Mouse (Mus musculus): ENCODE data around the gene Ppp1r9a. TPM values are rescaled to one million over a fixed set of nuclear protein-coding genes. Genes with fewer than 3 reads are reported as not detected.
A peak's percentile ranks its signal among the peaks of the same experiment; 100 is the strongest.

Ppp1r9a gene
- total RNA-seq, 2 experiments from 2014 or later: 10.6 to 11.2 TPM

DNA sequence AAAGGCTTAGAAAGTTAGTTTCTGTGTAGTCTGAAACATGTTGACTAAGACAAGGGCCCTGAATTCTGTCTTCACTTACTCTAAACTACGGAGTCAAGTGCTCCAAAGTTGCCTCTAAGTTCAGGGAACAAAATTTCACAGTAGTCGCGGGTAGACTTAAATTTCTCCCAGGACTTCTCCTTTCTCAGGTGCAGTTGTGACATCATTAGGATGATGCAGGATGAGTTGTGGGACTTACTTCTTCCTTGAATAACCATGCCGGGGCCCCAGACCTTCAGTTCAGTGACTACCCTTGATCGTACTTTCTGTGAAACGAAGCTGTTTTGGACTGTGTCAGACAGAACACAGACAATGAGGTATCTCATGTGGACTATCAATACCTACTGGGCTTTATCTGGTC lies 94.9 kb downstream of the Ppp1r9a start:
- no peak for ATAC-seq (replicated peaks; ENCODE audit: low FRiP score, low TSS enrichment, poor library complexity, severe bottlenecking)

DNA sequence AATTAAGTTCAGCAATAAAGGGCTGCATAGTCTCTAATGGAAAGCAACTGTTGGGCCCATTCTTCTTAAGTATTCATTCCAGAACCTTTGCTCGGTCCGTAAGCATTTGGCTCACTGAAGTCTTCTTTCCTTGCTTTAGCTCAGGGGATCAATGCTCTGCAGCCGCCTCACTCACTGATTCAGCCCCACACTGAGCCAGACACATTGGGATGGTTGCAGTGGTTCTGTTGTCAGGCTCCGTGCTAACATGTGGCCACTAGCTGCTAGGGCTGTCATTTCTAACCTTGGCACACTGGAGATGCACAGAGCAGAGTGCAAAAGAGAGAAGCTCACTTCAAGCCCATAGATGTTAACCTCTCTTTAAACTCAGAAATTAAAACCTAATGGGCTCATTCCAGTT lies 96.2 kb downstream of the Ppp1r9a start:
- ATAC-seq (replicated peaks; ENCODE audit: low FRiP score, low TSS enrichment, poor library complexity, severe bottlenecking): no peak

DNA sequence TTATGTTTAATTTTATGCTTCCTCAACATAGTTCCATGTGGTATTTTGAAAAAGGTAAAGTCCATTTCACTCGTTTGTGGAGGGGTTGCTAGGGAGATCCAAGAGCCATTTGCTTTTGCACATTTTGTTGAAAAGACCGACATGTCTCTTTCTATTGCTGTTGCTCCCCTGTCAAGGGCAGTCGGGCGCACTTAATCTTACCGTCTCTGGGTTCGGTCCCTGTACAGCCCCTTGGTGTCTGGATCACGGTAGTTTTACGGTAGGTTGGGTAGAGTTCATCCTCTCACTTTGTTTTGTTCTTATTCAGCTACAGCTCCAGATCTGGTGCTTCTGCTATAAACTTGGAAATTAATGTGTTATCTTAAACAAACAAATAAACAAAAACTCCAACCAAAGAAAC lies 98.1 kb downstream of the Ppp1r9a start:
- ATAC-seq (replicated peaks; ENCODE audit: low FRiP score, low TSS enrichment, poor library complexity, severe bottlenecking): no peak

DNA sequence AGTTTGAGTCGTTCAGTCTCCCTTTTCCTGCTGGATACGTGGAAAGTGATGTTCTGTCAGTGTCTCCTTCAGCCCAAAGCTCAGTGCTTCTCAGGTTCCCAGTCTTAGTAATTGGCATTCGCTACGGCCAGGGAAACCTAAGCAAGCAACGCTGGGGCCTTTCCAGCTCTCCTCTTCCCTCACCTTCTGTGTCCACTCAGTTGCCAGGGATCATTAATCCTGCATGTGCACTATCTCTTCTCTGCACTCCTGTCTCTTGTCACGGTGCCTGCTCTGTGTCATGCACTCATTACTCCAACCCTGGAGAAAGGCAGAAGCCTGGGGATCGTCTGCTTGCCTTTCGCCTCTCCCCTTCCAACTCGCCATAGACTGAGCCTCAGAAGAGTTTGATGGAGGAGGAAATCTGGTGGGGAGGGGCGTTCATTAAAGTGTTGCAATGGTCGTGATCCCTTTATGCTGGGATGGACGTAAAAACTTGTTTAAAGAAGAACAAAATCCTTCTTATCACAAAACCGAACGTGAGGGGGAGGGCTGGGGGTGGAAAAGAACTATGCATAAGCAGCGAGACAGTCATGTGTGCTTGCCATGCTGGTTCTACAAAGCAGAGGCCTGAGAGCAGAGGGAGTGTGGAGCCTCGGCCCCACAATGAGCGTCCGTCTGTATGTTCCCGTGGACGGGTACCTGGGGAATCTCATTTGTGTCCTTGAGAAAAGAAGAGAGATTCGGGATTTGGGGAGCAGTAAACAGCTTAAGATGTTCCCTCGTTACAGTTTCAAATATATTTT lies 103.0 kb downstream of the Ppp1r9a start:
- ATAC-seq (replicated peaks; ENCODE audit: low FRiP score, low TSS enrichment, poor library complexity, severe bottlenecking): no peak

- ATAC-seq (replicated peaks; ENCODE audit: low FRiP score, low TSS enrichment, poor library complexity, severe bottlenecking): no peak
These were observed 103.7 kb downstream of the Ppp1r9a start for GRCm38 (mm10) chr6:5006283-5006946.

DNA sequence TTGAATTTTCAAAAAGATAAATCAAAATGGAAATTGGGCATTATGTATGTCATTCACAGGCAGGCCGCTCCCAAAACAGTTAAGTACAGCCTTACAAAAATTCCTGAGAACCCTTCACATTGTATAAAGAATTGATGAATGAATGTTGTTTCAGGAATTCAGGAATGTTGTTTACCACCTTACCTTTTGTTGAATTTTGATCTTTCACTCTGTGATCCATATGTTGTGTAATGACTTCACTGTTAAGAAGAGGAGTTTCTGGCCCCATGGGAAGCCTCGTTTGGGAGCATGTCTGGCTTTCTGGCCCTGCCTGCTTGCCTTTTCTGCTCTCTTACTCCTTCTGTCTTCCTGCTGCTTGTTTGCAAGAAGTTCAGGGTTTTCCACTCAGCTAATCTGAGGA lies 105.4 kb downstream of the Ppp1r9a start:
- no peak for ATAC-seq (replicated peaks; ENCODE audit: low FRiP score, low TSS enrichment, poor library complexity, severe bottlenecking)

DNA sequence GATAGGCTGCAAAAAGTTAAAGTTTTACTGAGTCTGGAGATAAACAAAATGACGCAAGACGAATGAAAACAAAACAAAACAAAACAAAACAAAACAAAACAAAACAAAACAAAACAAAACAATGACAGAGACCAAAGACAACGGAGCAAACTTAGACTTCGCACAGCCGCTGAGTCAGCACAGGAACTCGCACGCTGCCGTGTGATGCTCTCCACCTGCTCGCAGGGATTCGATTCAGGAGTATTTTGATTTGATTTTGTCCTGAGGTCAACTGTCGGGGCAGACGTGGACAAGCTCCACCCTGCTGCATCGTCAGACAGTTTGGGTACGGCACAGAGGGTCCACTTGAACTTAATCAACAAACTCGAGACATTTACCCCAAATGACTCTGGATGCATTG lies 105.9 kb downstream of the Ppp1r9a start:
- no peak for ATAC-seq (replicated peaks; ENCODE audit: low FRiP score, low TSS enrichment, poor library complexity, severe bottlenecking)

DNA sequence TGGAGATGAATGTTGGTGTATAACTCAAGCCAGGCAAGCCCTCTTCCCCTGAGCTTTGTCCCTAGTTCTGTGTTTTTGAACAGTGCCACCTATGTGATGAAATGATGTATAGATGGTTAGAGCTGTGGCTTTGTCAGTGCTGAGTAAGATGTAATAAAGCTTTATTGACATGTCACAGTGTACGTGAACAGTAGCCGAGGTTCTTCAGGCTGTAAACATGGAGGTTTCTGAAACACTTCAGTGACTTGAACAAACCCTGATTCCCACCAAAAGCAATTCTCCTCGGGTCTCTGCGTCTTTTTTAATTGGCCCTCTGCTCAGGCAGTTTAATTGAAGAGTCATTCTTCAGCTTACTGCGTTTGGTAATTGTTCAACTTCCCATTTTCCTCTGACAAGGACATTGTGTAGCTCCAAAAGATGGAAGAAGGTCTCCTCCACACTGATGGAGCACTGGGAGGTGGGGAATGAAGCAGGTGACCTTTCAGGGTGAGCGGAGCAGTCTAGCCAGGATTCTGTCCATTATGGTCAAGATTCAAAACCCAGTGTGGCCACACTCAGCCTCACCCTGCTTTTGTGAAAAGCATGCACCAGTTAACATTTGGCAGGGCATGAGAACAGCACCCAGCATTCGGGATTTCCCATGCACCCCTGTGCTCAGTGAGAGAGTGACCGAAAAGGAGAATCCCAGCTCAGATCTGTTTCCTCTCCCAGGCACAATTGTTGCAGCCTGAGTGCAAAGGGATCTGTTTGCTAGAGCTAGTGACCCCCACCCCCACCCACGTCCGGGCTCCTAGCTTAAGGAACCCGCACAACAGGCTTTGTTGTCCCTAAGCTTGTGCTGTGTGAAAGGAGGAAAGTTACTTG lies 108.1 kb downstream of the Ppp1r9a start:
- ATAC-seq (replicated peaks; ENCODE audit: low FRiP score, low TSS enrichment, poor library complexity, severe bottlenecking): no peak

GRCm38 (mm10) chr6:5012794-5013193 lies 110.1 kb downstream of the Ppp1r9a start:
- ATAC-seq (replicated peaks; ENCODE audit: low FRiP score, low TSS enrichment, poor library complexity, severe bottlenecking): no peak

GRCm38 (mm10) chr6:5014567-5014966 lies 111.8 kb downstream of the Ppp1r9a start:
- no peak for ATAC-seq (replicated peaks; ENCODE audit: low FRiP score, low TSS enrichment, poor library complexity, severe bottlenecking)

GRCm38 (mm10) chr6:5015173-5015572 lies 112.5 kb downstream of the Ppp1r9a start:
- ATAC-seq (replicated peaks; ENCODE audit: low FRiP score, low TSS enrichment, poor library complexity, severe bottlenecking): no peak

DNA sequence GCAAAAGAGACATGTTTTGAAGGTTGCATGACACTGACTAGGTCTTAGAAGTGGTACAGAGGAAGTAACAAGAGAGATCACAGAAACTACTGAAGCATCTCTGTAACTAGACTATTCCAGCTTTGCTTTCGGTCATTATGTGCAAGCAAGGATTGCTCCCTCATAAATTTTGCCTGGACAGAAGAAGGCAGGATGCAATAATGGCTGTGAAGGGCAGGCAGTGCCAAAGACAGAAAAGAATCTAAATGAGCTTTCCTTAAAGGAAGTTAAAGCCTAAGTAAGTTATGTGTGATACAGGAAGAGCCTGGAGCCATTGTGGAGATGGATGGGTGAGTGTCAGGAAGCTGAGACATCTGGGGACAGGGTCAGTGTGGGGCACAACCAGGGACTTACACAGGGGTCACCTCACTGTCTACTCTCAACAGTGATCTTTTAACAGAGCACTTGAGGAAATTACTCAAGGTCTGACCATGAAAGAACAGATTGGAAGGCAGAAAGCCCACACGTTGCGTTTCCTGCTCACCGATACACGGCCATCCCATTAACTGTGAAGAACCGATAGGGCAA lies 115.3 kb downstream of the Ppp1r9a start:
- ATAC-seq (replicated peaks; ENCODE audit: low FRiP score, low TSS enrichment, poor library complexity, severe bottlenecking): no peak

- ATAC-seq (replicated peaks; ENCODE audit: low FRiP score, low TSS enrichment, poor library complexity, severe bottlenecking): no peak
These were observed 116.5 kb downstream of the Ppp1r9a start for GRCm38 (mm10) chr6:5019208-5019607.

DNA sequence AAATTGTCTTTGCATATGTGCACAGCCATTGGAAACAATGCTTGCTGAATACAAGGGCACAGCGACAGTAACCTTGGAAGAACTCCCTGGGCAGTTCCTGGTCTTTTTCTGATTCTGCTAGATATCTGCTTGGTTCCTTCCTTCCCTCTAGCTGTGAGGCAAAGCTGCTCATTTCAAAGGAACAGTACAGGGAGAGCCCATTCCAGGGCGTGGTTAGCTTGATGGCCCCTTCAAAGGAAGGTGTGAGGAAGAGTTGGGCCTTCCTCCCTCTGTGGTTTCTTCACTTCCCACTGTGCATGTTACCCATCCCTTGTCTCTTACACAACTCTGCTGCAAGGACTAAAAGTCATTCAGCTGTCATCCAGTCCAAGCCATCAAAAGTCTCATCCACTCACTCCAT lies 117.3 kb downstream of the Ppp1r9a start:
- ATAC-seq (replicated peaks; ENCODE audit: low FRiP score, low TSS enrichment, poor library complexity, severe bottlenecking): no peak

DNA sequence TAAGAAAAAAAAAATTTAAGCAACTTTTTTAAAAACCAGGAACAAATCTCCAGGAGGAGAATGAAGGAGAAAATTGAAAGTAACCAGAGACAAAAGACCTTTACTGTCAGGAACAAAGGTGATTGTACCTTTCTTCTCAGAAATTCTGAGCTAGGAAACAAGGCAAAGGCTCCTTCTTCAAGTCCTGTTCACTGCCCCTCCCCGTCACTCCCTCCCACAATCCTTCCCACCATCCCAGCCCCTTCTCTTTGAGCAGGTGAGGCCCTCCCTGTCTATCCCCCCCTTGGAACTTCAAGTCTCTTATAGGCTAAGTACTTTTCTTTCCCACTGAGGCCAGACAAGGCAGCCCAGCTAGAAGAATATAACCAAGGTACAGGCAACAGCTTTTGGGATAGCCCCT lies 117.8 kb downstream of the Ppp1r9a start:
- no peak for ATAC-seq (replicated peaks; ENCODE audit: low FRiP score, low TSS enrichment, poor library complexity, severe bottlenecking)

- 0 out of 2 replicates have a peak, but pooled peaks have one; percentile 10 for ATAC-seq (replicated peaks; ENCODE audit: low FRiP score, low TSS enrichment, poor library complexity, severe bottlenecking)
These were observed 120.0 kb downstream of the Ppp1r9a start for GRCm38 (mm10) chr6:5022677-5023076.

DNA sequence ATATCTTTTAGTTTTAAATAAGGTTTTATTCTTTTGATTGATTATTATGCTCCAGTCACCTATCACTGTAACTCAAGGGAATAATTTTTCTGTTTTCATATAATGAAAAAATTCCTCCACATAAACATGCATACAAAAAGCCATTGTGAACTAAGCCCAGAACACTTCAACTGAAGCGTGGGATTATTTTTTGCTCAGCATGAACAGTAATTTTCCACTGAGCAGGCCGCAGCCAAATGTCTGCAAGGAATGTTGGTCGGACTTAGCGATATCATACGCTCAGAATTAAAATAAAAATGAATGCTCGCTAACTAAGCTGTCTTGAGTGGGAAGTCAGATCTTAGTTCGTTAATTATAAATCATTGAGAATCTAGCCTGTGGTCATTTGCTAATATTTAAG lies 122.2 kb downstream of the Ppp1r9a start:
- no peak for ATAC-seq (replicated peaks; ENCODE audit: low FRiP score, low TSS enrichment, poor library complexity, severe bottlenecking)

- ATAC-seq (replicated peaks; ENCODE audit: low FRiP score, low TSS enrichment, poor library complexity, severe bottlenecking): no peak
These were observed 124.1 kb downstream of the Ppp1r9a start for GRCm38 (mm10) chr6:5026772-5027171.

DNA sequence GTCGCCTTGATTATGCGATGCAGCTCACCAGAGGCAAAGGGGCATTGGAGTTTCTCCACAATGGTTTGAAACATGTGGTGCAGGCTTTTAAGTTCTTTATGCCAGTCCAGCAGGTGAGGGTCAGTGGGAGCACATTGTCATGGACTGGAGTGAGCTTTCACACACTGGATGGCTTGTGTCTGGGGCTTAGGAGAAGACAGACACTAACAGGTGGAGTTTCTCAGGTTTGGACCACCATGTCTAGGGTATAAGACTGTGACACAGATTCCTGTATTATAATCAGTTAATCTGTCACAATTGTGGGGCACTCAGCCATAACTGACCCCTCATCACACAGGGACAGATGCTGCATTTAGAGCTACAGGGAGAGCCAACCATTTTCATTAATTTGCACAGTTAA lies 124.5 kb downstream of the Ppp1r9a start:
- no peak for ATAC-seq (replicated peaks; ENCODE audit: low FRiP score, low TSS enrichment, poor library complexity, severe bottlenecking)

DNA sequence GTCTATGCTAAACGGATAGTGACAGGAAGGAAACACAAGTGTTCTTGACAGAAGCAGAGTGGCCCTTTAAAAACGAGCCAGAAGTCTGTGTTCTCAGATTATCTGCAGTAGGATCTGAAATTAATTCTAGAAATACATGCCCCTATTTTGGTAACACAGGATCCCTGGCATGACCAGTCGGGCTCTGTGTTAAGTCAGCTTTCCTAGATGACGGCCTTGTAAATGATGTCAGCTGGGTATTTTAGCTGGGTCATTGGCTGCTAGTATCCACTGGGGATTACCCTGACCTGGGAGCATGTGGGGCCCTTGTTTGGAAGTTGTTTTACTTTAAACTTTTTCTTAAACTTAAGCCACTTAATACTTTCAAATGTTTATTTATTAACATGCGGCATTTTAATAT lies 125.1 kb downstream of the Ppp1r9a start:
- no peak for ATAC-seq (replicated peaks; ENCODE audit: low FRiP score, low TSS enrichment, poor library complexity, severe bottlenecking)
